In genomic region chr3:36449292-36450165, GRCm38 (mm10) we compare ENCODE assay signal across 11 mouse cellular contexts. TPM values are rescaled to one million over a fixed set of nuclear protein-coding genes. Genes with fewer than 3 reads are reported as not detected.
DNase-seq lines count a peak whose midpoint lies in the region; ATAC-seq lines count a peak whose summit lies in the region.
"Had no signal": no experiment of that assay in that cellular context is flagged by ENCODE, and none has a peak within 500 bp of the region (broad histone marks: within the 10 kb centered on the region; RNA-seq: fewer than 3 reads in every experiment).

No protein-coding gene starts in this region.

- peak; percentile 83 for ATAC-seq in limb, embryonic 15.5 days (ENCODE audit: insufficient number of reproducible peaks, low FRiP score, low TSS enrichment, low read depth)
- no peak for ATAC-seq in erythroblast, adult 5-6 weeks (replicated peaks; ENCODE audit: low FRiP score, poor library complexity, severe bottlenecking)

- H3K4me2 ChIP-seq in limb, embryonic 15.5 days, result no peak overlapping the region
- H3K4me2 ChIP-seq: neural tube, embryonic 13.5 days had no signal

- peaks cover 13% of the 10 kb centered on the region for H3K4me1 ChIP-seq in limb, embryonic 15.5 days

- no peaks in the 10 kb centered on the region for H3K9me3 ChIP-seq in limb, embryonic 15.5 days
- H3K9me3 ChIP-seq: neural tube, embryonic 13.5 days had no signal

- peak; percentile 99 for DNase-seq in 3T3-L1 (ENCODE audit: low read depth, low spot score)
- peak; percentile 22 for DNase-seq in MN1 (ENCODE audit: low spot score)
- peak; percentile 91 for DNase-seq in fibroblast of lung, adult 2 months (ENCODE audit: low read depth)
- no peak for DNase-seq in B cell, adult 2 months
- no peak for DNase-seq in thymus, postnatal 14 days
- no peak for DNase-seq in right cerebral cortex, postnatal 14 days
- DNase-seq: layer of hippocampus, postnatal 36 days had no signal

- no peak overlapping the region for H3K9ac ChIP-seq in limb, embryonic 15.5 days
- H3K9ac ChIP-seq: neural tube, embryonic 13.5 days had no signal

- H3K36me3 ChIP-seq in limb, embryonic 15.5 days, result peaks cover 70% of the 10 kb centered on the region

- H3K27ac ChIP-seq in limb, embryonic 15.5 days, result peak overlapping the region; percentile 82
- H3K27ac ChIP-seq: neural tube, embryonic 13.5 days had no signal

- no peaks in the 10 kb centered on the region for H3K27me3 ChIP-seq in limb, embryonic 15.5 days
- H3K27me3 ChIP-seq: neural tube, embryonic 13.5 days had no signal

- WGBS in limb, embryonic 15.5 days, result 28% methylated on average over 20 of the region's 20 CpGs

- no peak overlapping the region for H3K4me3 ChIP-seq in limb, embryonic 15.5 days
- H3K4me3 ChIP-seq: neural tube, embryonic 13.5 days had no signal

RNA-seq across cellular contexts. Expression of gene Anxa5, which starts 26.2 kb away (rescaled TPM):
- polyA plus RNA-seq in limb, embryonic 15.5 days (2015; fragmentation: Nextera tagmentation; extraction: Ambion mirVana), result 540 and 661 TPM in 2 replicates
- 64.0 and 65.2 TPM in 2 replicates for total RNA-seq in erythroblast, adult 5-6 weeks (2015; ENCODE audit: low replicate concordance)
- total RNA-seq in erythroblast, adult 5-6 weeks (2017; ENCODE audit: low replicate concordance), result 34.4 and 48.9 TPM in 2 replicates

RNA-seq across cellular contexts. Expression of gene 1810062G17Rik, which starts 26.2 kb away (rescaled TPM):
- 2.2 and 2.4 TPM in 2 replicates for polyA plus RNA-seq in limb, embryonic 15.5 days (2015; fragmentation: Nextera tagmentation; extraction: Ambion mirVana)
- not detected in 2 replicates for total RNA-seq in erythroblast, adult 5-6 weeks (2015; ENCODE audit: low replicate concordance)
- not detected in 2 replicates for total RNA-seq in erythroblast, adult 5-6 weeks (2017; ENCODE audit: low replicate concordance)
- total RNA-seq: heart, adult 18-20 months; layer of hippocampus, postnatal 36 days had no signal

Comparison
In these comparisons a context has a peak if more than half of its experiments do, and no peak if none do; other contexts are left out.
1. DNase-seq: peak in 3T3-L1 (single experiment), MN1 (single experiment) and fibroblast of lung, adult 2 months (single experiment); none in B cell, adult 2 months (0 of 2), thymus, postnatal 14 days (single experiment) and right cerebral cortex, postnatal 14 days (single experiment).